Mouse (Mus musculus): ENCODE measurements at regions not wholly inside any gene's neighbourhood (a gene's known extent, or its start where the extent isn't known, plus 50 kb on each side); places are given as distances from the start of the nearest gene placed in this dataset.

- TF ChIP-seq EP300 (IDR thresholded peaks at IDR 0.05; ENCODE audit: low read depth) = no peak
- TF ChIP-seq CTCF (IDR thresholded peaks at IDR 0.05; ENCODE audit: low read depth) = no peak
These were observed 249.0 kb upstream of the Tusc1 start for GRCm38 (mm10) chr4:93584328-93584727.
